Mouse (Mus musculus): ENCODE measurements around the gene Rad51d.

GRCm38 (mm10) chr11:82874924-82875323 lies 15.5 kb downstream of the Rad51d start:
- TF ChIP-seq CTCF (IDR thresholded peaks at IDR 0.05; ENCODE audit: control insufficient read depth, insufficient read depth, insufficient read length) = no peak
- TF ChIP-seq MYOG (IDR thresholded peaks at IDR 0.05; ENCODE audit: control insufficient read depth, extremely low read depth, insufficient read length) = no peak
- TF ChIP-seq CEBPB (IDR thresholded peaks at IDR 0.05; ENCODE audit: low read depth) = no peak
- no peak for TF ChIP-seq MYOD1 (IDR thresholded peaks at IDR 0.05; ENCODE audit: control insufficient read depth, insufficient read length, low read depth)
- TF ChIP-seq MAX (IDR thresholded peaks at IDR 0.05) = no peak

Measured in C2C12 (cell line).